Mouse (Mus musculus): ENCODE measurements around the gene Morc1. TPM values are rescaled to one million over a fixed set of nuclear protein-coding genes. Genes with fewer than 3 reads are reported as not detected.

The Morc1 gene
- 0.09 and 0.16 TPM in 2 replicates for polyA plus RNA-seq (2015; fragmentation: Nextera tagmentation; extraction: Ambion mirVana)

GRCm38 (mm10) chr16:48431027-48431426, at the start of gene Morc1:
TSS of gene Morc1 (plus strand) at chr16:48431237.
- Histone ChIP-seq H3K4me1 (replicated peaks; ENCODE audit: control insufficient read depth, insufficient read depth, low read length) (no peaks in the 10 kb centered on the region), H3K9me3 (ENCODE audit: control insufficient read depth) (no peaks in the 10 kb centered on the region), H3K27me3 (replicated peaks; ENCODE audit: control insufficient read depth, insufficient read depth, low read length) (no peaks in the 10 kb centered on the region), H3K4me3 (ENCODE audit: low read depth, low read length) (no peak within 1 kb of the TSS), H3K27ac (ENCODE audit: low read depth, low read length) (no peak within 1 kb of the TSS), H3K36me3 (ENCODE audit: control insufficient read depth, insufficient read depth) (no peaks in the 10 kb centered on the region), H3K9ac (ENCODE audit: low read depth, low read length) (no peak within 1 kb of the TSS), H3K4me2 (replicated peaks; ENCODE audit: low read depth) (no peak within 1 kb of the TSS)
- ATAC-seq: no peak
- peak; percentile 27; the same call in 1 of the 2 replicates for TF ChIP-seq CTCF (IDR thresholded peaks at IDR 0.05; ENCODE audit: low read depth)
- 96% methylated on average over 15 of the region's 15 CpGs for WGBS

GRCm38 (mm10) chr16:48383582-48384257, 47.3 kb upstream of the Morc1 start:
- H3K4me2 ChIP-seq (replicated peaks; ENCODE audit: low read depth): no peak overlapping the region

DNA sequence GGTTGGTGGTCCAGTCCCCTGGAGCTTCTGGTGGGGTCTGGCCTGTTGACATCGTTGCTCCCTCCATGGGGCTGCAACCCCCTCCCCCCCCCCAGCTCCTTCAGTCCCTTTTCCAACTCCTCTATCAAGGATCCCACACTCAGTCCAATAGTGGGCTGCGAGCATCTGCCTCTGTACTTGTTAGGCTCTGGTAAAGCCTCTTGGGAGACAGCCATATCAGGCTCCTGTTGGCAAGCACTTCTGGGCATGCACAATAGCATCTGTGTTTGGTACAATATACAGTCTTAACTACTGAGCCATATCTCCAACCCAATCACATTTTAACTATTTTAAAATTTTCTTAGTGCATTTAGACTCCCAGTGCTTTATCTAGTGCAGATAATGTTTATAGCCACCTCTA, 44.1 kb upstream of the Morc1 start:
- Histone ChIP-seq H3K4me2 (replicated peaks; ENCODE audit: low read depth) (no peak overlapping the region), H3K4me1 (replicated peaks; ENCODE audit: control insufficient read depth, insufficient read depth, low read length) (no peaks in the 10 kb centered on the region), H3K9ac (ENCODE audit: low read depth, low read length) (no peak overlapping the region), H3K27me3 (replicated peaks; ENCODE audit: control insufficient read depth, insufficient read depth, low read length) (no peaks in the 10 kb centered on the region), H3K4me3 (ENCODE audit: low read depth, low read length) (no peak overlapping the region), H3K36me3 (ENCODE audit: control insufficient read depth, insufficient read depth) (no peaks in the 10 kb centered on the region), H3K27ac (ENCODE audit: low read depth, low read length) (no peak overlapping the region), H3K9me3 (ENCODE audit: control insufficient read depth) (no peaks in the 10 kb centered on the region)
- no peak for ATAC-seq
- WGBS: 75% methylated on average over 2 of the region's 2 CpGs
- TF ChIP-seq CTCF (IDR thresholded peaks at IDR 0.05; ENCODE audit: low read depth): no peak

More at GRCm38 (mm10) chr16:48383582-48384257, 47.3 kb upstream of the Morc1 start:
- H3K27ac ChIP-seq (ENCODE audit: low read depth, low read length): no peak overlapping the region
- no peaks in the 10 kb centered on the region for H3K4me1 ChIP-seq (replicated peaks; ENCODE audit: control insufficient read depth, insufficient read depth, low read length)
- no peaks in the 10 kb centered on the region for H3K27me3 ChIP-seq (replicated peaks; ENCODE audit: control insufficient read depth, insufficient read depth, low read length)
- no peak overlapping the region for H3K9ac ChIP-seq (ENCODE audit: low read depth, low read length)
- 84% methylated on average over 3 of the region's 3 CpGs for WGBS
- H3K36me3 ChIP-seq (ENCODE audit: control insufficient read depth, insufficient read depth): no peaks in the 10 kb centered on the region
- H3K9me3 ChIP-seq (ENCODE audit: control insufficient read depth): no peaks in the 10 kb centered on the region
- no peak for ATAC-seq
- TF ChIP-seq CTCF (IDR thresholded peaks at IDR 0.05; ENCODE audit: low read depth): no peak
- no peak overlapping the region for H3K4me3 ChIP-seq (ENCODE audit: low read depth, low read length)

- no peaks in the 10 kb centered on the region for H3K27me3 ChIP-seq (replicated peaks; ENCODE audit: control insufficient read depth, insufficient read depth, low read length)
- no peaks in the 10 kb centered on the region for H3K36me3 ChIP-seq (ENCODE audit: control insufficient read depth, insufficient read depth)
- H3K27ac ChIP-seq (ENCODE audit: low read depth, low read length): no peak overlapping the region; the same call in 1 of the 2 replicates
- H3K4me2 ChIP-seq (replicated peaks; ENCODE audit: low read depth): no peak overlapping the region
- ATAC-seq: peak; percentile 98
- H3K9me3 ChIP-seq (ENCODE audit: control insufficient read depth): no peaks in the 10 kb centered on the region
- no peak overlapping the region for H3K4me3 ChIP-seq (ENCODE audit: low read depth, low read length)
- H3K4me1 ChIP-seq (replicated peaks; ENCODE audit: control insufficient read depth, insufficient read depth, low read length): no peaks in the 10 kb centered on the region
- 48% methylated on average over 2 of the region's 2 CpGs for WGBS
- H3K9ac ChIP-seq (ENCODE audit: low read depth, low read length): no peak overlapping the region
- TF ChIP-seq CTCF (IDR thresholded peaks at IDR 0.05; ENCODE audit: low read depth): no peak
Observed at GRCm38 (mm10) chr16:48395278-48395677, 35.8 kb upstream of the Morc1 start.

DNA sequence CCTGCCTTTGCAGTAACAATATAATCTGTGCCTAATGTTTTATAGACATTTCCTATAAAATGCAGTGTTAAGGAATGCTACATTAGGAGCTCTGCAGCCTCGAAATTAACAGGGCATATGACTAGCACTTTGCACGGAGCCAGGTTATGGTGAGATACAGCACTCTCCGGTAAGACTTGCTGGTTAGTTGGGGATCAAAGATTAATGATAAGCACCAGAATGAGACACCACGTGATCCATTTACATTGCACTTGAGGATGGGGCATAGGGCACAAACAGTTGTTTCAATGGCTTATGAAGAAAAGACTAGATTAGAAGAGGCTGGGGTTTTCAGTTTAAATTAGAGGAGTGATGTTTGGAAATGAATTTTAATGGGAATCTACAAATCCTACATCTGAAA, 28.1 kb upstream of the Morc1 start:
- H3K36me3 ChIP-seq (ENCODE audit: control insufficient read depth, insufficient read depth): no peaks in the 10 kb centered on the region
- ATAC-seq: peak; percentile 92
- TF ChIP-seq CTCF (IDR thresholded peaks at IDR 0.05; ENCODE audit: low read depth): no peak
- no peaks in the 10 kb centered on the region for H3K9me3 ChIP-seq (ENCODE audit: control insufficient read depth)
- H3K27ac ChIP-seq (ENCODE audit: low read depth, low read length): peak overlapping the region; percentile 68
- WGBS: 34% methylated on average over 4 of the region's 4 CpGs
- no peak overlapping the region for H3K4me3 ChIP-seq (ENCODE audit: low read depth, low read length)
- no peak overlapping the region for H3K9ac ChIP-seq (ENCODE audit: low read depth, low read length)
- no peaks in the 10 kb centered on the region for H3K27me3 ChIP-seq (replicated peaks; ENCODE audit: control insufficient read depth, insufficient read depth, low read length)
- peak overlapping the region; percentile 24; the same call in 1 of the 2 replicates for H3K4me2 ChIP-seq (replicated peaks; ENCODE audit: low read depth)
- H3K4me1 ChIP-seq (replicated peaks; ENCODE audit: control insufficient read depth, insufficient read depth, low read length): 0 out of 2 replicates have a peak, but pooled peaks cover 10% of the 10 kb centered on the region

GRCm38 (mm10) chr16:48403423-48403822, 27.6 kb upstream of the Morc1 start:
- Histone ChIP-seq H3K9ac (ENCODE audit: low read depth, low read length) (no peak overlapping the region), H3K4me1 (replicated peaks; ENCODE audit: control insufficient read depth, insufficient read depth, low read length) (0 out of 2 replicates have a peak, but pooled peaks cover 10% of the 10 kb centered on the region)
- 20% methylated on average over 3 of the region's 3 CpGs for WGBS

More at GRCm38 (mm10) chr16:48403423-48403822, 27.6 kb upstream of the Morc1 start:
- peak; percentile 24; the same call in 1 of the 2 replicates for ATAC-seq
- no peak for TF ChIP-seq CTCF (IDR thresholded peaks at IDR 0.05; ENCODE audit: low read depth)
- H3K9me3 ChIP-seq (ENCODE audit: control insufficient read depth): no peaks in the 10 kb centered on the region
- H3K4me2 ChIP-seq (replicated peaks; ENCODE audit: low read depth): no peak overlapping the region
- no peak overlapping the region for H3K4me3 ChIP-seq (ENCODE audit: low read depth, low read length)
- H3K36me3 ChIP-seq (ENCODE audit: control insufficient read depth, insufficient read depth): no peaks in the 10 kb centered on the region
- peak overlapping the region; percentile 65 for H3K27ac ChIP-seq (ENCODE audit: low read depth, low read length)
- no peaks in the 10 kb centered on the region for H3K27me3 ChIP-seq (replicated peaks; ENCODE audit: control insufficient read depth, insufficient read depth, low read length)
